Mouse (Mus musculus) gastrocnemius, postnatal 10 days (tissue): Measurements from ENCODE around the gene Slc2a3. TPM values are rescaled to one million over a fixed set of nuclear protein-coding genes. Genes with fewer than 3 reads are reported as not detected.
"Not testable (repeated sequence)": the region's sequence is repeated elsewhere in the genome, so short reads cannot be mapped to it uniquely, and the experiment has no call there.

ENCODE experiments used
- DNase-seq: peaks from one replicate; pipeline ENCODE4 v3.0.0; 2021; ENCODE audit warnings: mixed read lengths
- total RNA-seq, 2 experiments: library from RNA; stranded (reverse); gene quantifications; 2 replicates each; pipeline ENCODE4 v1.2.3; 2021

Slc2a3 gene
- total RNA-seq, 2 experiments from 2014 or later: 2.2 to 3.8 TPM

DNA sequence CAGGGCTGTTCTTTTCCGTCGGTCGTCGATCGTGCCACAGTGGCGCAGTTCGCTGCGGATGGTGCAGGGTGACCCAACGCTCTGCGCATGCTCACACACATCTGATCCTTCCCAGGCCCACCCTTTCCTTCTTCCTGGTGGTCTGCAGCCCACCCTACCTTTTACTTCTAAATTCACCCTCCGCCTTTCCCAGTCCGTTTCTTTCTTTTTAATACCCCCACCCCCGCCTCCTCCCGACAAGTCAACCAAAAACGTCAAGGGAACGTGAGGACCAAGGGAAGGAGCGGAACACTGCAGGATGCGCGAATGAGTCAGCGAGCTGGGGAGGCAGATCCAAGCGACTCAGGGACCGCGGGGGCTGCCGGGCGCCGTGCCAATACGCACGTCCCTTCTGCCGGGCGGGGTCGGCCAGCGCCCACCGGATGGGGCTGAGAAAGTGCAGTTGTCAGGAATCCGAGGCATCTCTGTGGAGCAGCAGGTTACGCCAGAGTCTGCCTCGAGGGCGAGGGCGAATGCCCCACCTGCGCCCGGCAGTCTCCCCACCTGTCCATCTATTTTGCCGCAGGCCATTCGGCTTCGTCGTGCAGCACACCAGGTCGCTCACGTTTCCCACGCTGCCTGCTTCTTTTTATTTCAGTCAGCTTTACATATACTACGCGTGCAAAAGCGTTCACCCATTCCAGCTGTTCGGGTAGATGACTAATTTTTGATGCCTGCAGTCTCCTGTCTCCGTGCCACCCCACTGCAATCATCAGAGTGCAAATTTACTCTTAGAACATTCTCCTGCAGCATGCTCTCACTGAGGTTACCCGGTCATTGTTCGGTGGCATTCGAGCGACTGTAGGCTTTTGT lies 36.8 kb downstream of the Slc2a3 start:
- peak; percentile 25 for DNase-seq

DNA sequence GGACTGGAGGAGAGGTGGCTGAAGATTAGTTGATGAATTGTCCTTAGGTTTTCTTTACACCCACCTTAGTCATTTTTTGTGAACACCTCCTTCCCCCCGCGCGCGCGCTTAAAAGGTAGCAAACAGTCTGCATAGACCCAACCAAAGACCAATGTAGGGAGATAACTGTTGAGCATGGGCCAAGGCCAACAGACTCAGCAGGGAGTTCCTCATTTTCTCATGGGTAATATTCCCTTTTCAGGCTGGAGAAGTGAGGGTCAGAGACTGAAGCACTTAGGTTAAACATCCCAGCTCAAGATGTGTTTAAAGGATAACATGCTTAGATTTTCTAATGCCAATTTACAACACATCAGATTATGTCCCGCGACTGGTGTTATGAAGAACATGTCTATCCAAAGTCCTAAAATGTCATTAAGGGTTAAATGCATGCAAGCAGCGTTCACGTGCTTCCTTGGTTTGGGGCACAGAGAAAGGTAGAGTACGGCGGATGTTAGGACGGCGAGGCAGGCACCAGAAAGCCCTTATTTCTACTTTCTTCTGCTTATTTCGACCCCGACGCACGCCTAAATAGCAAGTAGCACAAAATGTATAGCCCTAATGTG lies 37.5 kb downstream of the Slc2a3 start:
- DNase-seq: no peak

DNA sequence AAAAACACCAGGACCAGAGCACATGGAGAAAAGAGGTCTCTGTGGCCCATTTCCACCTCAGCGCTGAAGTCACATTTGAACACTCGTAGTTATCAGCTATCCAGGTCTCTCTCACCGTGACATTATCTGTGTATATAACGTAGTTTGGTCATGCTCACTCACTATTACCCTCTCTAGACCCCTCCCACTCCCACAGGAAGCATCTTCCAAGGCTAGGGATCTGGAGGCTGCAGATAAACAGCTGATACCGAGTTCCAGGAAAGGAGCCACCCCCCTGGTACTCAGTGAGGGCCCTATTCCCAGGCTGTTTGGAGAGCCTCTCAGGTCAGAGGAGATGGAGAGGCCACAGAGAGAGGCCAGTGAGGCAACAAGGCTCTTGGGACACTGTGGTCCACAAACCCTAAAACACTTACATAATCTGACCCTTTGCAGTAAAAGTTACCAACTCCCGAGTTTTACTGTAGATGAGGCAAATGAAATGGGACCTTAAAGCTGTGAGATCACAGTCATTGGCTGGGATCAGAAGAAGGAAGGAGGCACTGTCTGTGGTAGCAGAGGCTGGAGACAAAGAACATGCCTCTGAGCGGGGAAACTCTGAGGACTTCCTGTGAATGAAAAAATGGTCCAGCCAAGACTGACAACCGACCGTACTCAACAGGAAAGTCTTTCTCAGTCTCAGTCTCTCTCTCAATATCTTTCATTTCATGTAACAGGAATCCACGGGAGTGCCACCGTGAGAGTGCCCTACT lies 38.3 kb downstream of the Slc2a3 start:
- DNase-seq: no peak

DNA sequence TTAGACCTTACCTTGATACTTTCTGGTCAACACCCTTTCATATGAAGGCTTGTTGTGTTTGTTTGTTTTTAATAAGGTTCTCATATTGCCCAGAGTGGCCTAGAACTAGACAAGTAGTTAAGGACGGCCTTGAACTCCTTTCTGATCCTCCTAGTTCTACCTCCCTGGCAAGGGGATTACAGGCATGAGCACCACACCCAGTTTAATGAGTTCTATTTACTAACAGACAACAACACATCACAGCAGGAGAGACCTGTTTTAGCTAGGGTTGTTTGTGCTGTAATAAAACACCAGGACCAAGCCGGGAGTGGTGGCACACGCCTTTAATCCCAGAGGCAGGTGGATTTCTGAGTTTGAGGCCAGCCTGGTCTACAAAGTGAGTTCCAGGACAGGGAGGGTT lies 39.0 kb downstream of the Slc2a3 start:
- no peak for DNase-seq

DNA sequence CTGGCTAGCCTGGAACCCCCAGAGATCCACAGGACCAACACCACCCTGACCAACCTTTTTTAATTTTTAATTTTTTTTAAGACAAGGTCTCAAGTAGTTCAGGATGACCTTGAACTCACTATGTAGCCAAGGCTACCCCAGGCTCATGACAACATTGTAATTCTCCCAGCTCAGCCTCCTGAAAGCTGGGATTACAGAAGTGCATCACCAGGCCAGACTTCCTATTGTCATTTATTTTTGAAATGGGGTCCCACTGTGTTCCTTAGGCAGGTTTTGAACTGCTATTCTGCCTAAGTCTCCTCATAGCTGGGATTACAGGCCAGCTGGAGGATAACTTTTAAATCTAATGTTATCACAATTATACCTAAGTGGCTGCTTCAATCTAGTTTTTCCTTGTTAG lies 39.5 kb downstream of the Slc2a3 start:
- no peak for DNase-seq

DNA sequence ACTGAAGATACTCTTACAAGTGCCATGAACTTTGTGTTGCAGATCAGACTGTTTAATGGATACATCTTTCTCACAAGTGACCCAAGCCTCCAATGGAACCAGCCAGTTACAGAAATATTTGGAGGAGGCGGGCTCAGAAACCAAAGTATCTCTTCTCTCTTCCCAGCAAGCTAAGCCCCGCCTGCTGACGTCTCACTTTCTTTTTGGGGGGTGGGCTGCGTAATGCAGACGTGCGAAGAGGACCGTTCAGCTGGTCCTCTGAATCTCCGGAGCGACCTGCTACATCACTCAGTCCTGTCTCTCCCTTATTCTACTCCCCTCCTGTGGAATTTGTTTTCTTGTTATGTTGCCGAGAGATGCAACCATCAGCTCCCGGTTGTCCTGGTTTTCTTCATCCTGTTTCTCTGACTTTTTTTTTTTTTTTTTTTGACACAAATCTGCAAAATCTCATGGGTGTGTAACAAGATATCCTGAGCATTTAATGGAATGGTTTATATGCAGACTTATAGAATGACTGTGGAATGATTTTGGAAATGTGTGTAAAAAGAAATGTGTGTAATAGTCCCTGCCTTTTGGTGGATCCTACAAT lies 40.3 kb downstream of the Slc2a3 start:
- no peak for DNase-seq

DNA sequence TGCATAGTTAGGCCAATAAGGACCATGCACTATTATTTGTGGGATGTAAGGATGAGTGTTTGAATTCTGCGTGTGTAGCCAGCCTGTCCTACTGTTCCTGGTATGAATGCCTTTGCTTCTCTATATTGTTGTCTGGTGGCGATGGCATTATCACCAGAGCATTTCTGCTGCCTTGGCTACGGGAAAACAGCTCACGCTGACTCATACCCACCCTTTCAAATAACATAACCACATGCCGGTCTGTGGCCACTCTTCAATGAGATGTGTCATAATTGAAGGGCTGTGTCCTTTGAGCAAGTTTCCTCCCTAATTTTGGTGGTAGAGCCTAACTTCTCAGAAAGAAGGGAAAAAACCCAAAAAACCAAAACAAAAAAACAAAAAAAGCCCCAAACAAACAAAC lies 42.7 kb downstream of the Slc2a3 start:
- DNase-seq: no peak

DNA sequence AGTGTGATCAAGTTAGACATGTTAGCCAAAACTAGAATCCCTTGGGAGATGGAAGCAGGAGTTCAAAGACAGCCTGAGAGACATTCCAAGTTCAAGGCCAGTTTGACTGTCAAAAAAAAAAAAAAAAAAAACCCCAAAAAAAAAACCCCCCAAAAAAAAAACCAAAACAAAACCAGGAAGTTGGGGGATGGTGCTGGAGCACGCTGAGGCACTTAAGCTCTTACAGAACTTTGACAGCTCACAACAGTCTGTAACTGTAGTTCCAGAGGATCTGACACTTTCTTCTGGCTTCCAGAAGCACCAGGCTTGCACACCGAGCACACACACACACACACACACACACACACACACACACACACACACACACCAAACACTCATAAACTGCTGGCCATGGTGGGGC lies 45.5 kb downstream of the Slc2a3 start:
- no peak for DNase-seq

DNA sequence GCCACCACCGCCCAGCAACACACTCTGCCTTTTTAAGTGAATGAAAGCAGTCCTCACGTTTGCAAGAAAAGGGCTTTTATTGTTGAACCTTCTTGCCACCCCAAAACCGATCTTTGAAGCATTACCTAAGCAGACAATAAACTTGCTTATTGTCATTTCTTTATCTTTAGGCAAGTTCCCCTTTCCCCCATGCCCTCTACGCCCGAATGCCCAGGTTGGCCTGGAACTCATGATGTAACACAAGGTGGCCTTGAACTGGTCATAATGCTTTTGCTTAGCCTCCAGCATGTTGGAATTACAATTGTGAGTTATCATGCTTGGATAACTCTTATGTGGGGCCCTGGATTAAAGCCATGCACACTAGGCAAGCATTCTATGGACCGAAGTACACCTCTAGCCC lies 50.9 kb downstream of the Slc2a3 start:
- no peak for DNase-seq

DNA sequence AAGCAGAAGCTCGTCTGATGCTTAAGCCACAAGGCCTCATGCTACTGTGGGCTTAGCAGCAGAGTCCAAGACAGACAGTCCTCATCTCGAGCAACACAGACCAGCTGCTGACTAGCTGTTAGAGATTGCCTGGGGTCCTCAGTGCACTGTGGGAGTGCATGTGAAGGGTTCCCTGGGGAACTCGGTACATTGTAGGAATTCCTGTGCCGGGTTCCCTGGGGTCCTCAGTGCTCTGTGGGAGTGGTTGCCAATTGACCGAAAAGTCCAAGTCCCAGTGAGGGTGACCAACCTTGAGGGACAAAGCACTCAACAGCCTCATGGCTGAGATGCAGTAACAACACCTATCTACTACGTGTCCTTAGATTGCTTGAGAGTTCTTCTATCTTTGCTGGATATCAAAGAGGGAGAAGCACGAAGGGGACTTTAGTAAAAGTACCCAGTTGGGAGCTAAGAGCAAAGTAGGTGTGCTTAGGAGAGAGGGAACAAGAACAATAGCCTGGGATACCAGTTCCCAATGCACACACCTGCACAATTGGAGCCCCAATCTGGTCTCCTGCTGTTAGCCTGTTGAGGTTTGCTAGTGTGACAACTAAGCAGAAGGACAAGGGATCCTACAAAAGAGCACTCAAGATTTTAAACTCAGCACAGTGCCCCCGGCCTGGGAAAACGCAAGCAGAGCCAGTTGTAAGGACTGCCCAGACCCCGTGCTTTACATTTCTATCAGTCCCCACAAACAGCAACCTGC lies 56.8 kb downstream of the Slc2a3 start:
- DNase-seq: no peak

DNA sequence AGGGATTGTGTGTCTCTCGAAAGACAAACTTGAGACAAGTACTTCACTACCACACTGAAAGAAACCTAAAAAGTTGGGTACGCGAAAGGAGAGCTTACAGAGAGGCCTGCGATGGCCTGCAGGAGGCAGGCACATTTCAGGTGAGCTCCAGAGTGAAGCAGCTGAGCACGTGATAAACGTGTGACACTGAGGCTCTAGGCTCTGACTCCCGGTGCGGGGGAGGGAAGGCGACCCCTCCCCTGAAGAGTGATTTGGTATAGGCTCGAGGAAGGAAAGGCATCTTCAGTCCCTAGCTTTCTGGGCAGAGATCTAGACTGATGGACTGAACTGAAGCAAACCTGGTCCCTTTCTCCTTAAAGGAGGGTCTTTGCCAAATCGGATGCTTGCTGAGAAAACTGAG lies 58.1 kb downstream of the Slc2a3 start:
- no peak for DNase-seq

DNA sequence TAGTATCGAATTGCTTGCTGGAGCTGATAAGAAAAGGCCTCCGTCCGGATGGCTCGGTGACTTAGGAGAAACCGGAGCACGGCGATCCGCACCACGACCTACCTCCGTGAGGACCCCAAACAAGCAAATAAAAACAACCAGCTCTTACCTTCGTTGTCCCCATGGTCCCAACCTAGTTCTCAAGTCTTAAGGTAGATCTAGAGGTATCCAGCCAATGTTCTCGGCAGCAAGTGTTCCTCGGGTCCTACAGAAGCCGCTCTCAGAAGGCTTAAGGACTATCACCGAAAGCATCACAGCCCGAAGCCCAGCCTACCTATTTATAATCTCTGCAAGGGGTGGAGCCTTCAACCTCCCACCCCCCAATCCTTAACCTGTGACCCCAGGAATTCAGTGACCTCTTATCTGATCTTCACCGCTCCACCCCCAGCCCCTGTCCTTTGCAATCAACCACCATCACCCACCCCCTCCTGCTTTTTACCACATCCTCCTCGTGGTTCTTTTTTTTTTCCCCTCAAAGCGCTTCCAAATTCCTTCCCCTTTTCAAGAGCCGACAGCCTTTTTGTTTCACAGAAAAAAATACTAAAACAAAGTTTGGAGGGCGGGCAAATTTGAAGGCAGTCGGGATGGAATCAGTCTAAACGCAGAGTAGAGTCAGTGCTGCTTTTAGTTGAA lies 59.1 kb downstream of the Slc2a3 start:
- no peak for DNase-seq

DNA sequence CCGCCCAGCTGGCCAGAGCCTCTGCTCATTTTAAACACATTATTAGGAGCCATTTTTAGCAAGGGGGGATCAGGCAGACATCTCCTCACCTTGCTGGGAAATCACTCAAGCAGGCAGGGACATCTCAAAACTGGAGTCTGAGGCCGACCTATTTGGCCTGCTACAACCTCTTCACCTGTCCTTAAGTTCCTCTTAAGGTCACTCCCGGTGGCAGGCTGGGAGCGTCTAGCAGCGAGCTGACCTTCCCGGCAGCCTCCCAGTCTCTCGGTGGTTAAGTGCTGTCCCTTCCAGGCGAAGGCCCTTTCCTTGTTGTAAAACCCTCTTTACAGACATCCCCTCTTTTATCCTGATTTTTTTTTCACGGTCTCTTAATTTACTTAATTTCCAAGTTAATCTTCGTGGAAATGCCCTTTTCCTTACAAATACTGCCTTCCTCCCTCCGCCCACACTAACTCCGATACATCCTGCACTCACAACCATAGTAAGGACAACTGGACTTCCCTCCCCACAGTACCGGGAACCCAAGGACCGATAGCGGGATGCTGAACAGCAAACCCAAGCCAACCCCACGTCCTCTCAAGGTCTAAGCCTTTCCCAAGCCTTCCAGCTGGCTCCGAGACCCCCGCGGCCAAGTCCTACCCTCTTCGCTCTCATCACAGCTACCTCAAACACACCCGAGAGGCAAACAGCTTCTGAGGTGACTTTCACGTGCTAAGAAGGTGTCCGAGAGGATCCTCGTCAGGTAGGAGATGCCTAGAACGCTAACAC lies 59.8 kb downstream of the Slc2a3 start:
- no peak for DNase-seq

DNA sequence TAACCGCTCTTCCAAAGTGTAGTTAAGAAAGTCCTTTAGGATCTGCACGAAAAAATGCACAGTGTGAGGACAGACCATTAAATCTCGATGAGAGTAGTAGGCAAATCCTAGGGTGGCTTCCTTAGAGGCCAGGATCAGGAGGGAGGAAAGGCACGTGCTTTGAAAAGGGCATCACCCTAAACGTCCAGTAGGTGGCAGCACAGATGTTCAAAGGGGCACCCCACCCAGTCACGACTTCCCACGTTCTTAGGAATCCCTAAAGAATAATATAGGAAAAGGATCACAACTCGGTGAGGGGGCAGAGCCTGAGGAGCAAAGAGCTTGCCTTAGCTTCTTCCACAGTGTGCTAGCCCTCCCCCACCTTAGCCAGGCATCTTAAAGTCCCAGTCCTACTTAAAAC lies 61.5 kb downstream of the Slc2a3 start:
- DNase-seq: peak; percentile 70

DNA sequence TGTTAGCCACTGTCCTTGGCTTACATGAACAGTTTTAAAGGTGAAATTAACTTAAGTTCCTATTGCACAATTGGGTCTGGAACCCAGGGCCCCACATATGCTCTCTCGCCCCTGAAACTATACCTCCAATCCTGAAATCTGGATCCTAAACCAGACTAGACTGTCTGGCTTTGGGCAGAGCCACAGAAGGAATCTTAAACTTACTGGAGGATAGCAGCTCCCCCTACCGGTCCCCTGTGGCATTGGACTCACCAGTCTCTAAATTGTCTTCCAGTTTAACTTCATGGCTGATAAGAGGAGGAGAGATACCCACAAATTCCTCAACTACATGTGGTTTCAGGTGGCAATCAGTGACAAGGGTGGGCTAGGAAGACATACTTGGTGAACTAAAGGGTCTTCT lies 81.5 kb downstream of the Slc2a3 start:
- DNase-seq: peak; percentile 72

DNA sequence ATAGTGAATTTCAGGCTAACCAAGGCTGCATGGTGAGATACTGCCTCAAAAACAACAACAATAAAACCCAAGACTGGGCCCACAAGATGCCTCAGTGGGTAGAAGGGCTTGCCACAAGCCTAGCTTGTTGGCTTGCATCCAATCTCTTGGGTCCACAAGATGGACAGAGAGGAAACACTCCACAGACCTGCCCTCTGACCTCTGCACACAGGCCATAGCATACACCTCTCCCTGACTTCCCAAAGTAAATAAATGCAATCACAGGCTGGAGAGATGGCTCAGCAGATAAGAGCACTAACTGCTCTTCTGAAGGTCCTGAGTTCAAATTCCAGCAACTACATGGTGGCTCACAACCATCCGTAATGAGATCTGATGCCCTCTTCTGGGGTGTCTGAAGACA lies 83.2 kb downstream of the Slc2a3 start:
- not testable (repeated sequence) for DNase-seq

DNA sequence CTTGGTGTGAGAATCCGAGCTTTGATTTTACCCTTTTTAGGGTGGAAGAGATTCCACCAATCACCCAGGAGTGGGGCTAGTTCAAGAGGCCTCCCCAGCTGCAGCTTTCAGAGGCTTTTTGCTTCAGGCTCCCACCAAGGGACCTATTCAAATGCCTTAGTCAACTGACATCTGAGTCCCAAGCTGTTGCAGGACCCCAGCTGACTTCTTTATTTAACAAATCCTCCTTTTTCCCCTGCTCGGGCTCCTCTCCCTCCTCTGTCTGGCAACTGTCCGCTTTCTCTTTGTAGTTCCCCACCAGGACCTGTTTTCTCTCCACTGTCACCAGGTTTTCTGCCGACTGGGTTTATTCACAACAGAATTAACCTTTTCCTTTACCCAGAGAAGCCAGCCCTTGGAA lies 85.6 kb downstream of the Slc2a3 start:
- no peak for DNase-seq

DNA sequence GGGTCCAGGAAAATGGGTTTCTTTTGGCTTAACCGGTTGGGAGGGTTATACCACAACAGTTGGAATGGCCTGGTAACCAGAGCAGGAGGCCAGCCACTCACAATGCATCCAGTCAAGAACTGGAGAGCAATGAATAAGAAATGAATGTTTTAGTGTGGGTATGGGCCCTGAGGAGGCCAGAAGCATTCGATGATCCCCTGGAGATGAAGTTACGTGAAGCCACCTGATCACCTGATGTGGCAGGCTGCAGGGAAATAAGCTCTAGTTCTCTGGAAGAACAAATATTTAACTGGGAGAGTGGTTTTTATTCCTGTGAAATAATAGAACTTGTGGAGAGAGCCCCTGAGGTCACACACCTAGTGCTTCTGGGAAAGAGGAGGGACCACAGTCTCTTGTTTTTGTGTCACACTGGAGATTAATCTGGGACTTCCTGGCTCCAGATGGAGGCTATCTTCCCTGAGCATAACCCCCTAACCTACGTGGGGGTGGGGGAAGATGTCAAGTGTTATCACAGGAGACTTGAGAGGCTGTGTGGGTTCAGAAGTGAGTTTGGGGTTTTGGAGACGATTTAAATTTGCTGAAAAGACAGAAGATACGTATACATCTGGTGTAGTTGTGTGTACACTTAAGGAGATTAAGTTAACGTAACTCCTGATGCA lies 86.6 kb downstream of the Slc2a3 start:
- DNase-seq: no peak

DNA sequence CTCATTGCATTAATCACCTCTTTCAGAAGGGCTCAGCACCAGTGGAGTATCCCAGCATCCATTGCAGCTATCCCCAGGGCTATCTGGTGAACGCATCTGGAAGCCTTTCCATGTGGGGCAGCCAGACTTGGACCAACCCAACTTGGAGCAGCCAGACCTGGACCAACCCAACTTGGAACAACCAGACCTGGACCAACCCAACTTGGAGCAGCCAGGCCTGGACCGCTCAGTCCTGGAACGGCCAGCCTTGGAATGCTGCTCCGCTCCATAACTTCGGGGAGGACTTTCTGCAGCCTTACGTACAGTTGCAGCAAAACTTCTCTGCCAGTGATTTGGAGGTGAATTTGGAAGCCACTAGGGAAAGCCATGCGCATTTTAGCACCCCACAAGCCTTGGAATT lies 88.3 kb downstream of the Slc2a3 start:
- not testable (repeated sequence) for DNase-seq

DNA sequence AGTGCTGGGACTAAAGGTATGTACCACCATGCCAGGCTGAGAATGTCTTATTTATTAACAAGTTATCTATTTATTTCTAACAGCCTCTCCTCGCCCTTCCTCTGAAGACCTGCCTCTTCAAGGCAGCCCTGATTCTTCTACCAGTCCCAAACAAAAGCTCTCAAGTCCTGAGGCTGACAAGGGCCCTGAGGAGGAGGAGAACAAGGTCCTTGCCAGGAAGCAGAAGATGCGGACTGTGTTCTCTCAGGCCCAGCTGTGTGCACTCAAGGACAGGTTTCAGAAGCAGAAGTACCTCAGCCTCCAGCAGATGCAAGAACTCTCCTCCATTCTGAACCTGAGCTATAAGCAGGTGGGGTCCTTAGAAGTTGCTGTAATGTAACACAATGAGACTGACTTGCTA lies 90.0 kb downstream of the Slc2a3 start:
- no peak for DNase-seq
